Mouse (Mus musculus): ENCODE measurements around the gene Tsen54.
A peak's percentile ranks its signal among the peaks of the same experiment; 100 is the strongest.

Gene Tsen54

GRCm38 (mm10) chr11:115814605-115815450, at the start of gene Tsen54:
TSS of gene Tsen54 (plus strand) at chr11:115814724.
- peak; percentile 93 to 96 for DNase-seq

DNA sequence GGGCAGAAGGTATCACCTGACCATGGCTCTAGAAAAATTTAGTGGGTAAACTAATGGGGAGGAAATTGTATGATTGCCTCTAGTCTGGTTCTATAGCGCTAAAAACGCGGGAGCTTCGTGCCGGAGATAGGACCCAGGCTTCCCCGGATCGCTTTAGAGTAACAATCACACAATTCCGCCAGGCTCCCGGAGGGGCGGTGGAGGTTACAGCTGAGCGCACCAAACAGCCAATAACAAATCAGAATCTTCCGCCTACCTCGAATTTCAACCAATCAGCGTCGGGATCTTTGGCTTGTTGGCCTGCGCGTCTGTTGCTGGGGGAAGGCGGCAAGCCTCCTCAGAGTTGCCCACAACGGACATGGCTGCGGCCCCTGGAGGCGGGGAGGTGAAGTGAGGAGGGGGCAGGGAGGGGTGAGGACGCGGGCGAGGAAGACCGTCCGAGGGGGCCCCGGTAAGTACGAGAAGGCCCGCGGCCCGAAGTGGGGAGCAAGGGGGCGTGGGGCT, 49.4 kb upstream of the Tsen54 start, which contains the start of gene Tmem94:
Gene Tmem94, plus strand, starts transcription at position 331 of the 504 bp plus-strand sequence.
- DNase-seq = peak; percentile 98 to 99

GRCm38 (mm10) chr11:115765607-115766141, 48.9 kb upstream of the Tsen54 start:
- DNase-seq = peak; percentile 82 to 83

DNA sequence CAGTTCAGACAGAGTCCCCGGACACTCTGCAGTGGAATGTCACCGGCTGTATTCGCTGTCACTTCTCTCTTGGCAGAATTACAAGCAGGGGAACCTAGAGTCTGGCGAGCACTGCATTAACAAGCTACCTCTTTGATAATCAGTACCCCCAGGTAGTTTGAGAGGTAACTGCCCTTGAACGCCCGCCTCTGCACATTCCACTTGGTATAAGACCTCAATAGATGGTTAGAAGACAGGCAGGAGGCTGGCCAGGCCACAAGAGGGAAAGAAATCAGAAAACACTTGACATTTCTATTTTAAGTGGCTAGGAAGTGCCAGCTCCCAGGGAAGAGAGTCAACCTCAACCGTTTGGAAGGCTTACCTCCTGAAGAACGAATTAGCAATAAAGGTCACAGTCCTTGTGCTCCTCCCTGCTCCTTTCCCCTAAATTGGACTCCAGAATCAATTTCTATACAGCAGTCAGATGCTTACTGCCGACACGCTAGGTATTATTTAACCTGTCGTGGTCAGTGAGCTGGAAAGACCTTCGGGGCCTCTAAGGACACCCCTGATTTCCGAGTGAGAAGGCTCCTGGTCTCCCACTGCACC, 48.1 kb upstream of the Tsen54 start:
- DNase-seq = peak in 1 of 2 experiments; percentile 49

DNA sequence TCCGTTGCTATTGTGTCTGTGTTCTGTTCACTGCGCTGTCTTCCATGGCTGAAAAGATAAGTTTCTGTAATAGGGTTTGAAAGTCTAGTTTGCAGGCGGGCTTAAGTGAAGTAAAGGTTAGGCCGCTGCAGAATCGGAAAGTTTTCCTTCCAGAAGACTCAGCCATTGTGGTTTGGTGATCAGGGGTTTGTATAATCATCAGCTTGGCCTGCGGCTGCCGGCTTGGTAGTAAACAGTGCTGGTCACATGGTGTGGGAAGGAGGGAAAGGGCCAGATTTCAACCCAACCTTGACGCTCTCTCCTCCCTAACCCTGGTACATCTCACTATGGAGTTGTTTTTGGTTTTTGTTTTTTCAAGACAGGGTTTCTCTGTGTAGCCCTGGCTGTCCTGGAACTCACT, 47.5 kb upstream of the Tsen54 start:
- no peak for DNase-seq

DNA sequence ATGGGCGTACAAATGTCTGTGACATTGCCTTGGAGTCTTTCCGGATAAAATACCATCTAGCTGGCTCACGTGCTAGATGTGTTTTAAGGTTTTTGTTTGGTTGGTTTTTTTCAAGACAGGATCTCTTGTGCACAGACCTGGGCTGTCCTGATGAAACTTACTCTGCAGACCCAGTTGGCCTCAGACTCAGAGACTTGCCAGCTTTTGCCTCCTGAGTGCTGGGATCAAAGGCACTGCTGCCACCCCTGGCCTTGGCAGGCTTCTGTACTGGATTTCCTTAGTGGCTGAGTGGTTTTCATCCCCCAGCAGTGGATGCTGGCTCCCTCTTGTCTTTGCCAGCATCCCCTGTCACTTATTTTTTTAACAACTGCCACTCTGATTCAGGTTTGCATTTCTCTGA, 45.6 kb upstream of the Tsen54 start:
- DNase-seq = no peak

GRCm38 (mm10) chr11:115774653-115775052, 39.9 kb upstream of the Tsen54 start:
- DNase-seq = no peak

DNA sequence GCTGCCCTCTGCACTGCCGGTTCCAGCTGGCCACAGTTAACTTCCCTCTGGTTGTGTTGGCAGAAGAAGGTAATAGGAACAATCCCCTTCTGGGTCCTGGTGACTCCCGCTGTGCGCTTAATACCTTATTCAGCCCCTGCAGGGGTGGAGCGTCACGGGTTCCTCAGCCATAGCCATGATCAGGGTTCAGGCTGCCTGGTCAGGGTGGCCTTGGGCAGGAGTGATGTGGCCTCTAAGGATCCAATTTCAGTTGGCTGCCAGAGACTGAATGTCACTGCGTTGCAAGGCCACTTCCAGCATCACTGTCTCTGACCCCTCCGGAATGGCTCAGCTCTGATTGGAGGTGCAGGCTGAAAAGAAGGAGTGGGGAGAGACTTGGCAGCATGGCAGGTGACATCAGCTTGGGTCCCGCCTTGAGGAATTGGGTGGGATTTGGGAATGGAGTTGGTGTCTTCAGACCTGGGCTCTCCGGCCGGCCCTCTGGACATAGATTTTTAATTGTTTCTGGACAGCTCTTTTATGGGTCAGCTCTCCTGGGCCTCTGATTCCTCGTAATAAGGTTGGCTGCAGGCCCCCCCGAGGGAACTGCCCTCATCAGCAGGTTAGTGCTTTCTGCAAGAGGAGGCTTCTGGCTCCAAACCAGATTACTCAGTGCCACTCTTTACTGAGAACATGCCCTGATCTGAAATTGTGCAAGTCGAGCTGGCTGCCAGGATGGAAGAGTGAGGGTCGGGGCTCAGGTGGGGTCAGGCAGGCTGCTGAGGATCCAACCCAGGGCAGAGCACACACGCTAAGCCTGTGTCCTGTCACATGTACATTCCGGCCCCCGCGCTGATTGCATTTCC, 38.5 kb upstream of the Tsen54 start:
- peak; percentile 48 to 57 for DNase-seq

DNA sequence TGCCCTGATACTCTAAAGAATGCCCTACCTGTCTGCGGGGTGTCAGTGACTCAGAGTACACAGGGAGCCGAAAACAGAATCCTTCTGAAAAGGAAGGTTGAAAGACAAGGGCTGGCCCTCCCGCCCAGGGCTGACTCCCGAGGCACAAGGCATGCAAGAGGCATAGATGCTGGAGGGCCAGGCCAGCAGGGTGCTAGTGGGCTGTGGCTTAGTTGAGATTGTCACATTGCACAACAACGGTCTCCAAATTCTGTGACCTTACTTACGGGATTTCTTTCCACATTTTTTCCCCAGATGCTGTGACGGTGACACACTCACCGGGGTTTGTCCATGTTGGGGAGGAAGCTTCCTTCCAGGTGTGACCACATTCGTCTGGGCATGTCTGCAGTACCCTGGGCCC, 37.6 kb upstream of the Tsen54 start:
- DNase-seq = no peak

- no peak for DNase-seq
Observed at GRCm38 (mm10) chr11:115777487-115778335, 36.8 kb upstream of the Tsen54 start.

- peak in 1 of 2 experiments; percentile 38 for DNase-seq
Observed at GRCm38 (mm10) chr11:115779038-115779571, 35.4 kb upstream of the Tsen54 start.

DNA sequence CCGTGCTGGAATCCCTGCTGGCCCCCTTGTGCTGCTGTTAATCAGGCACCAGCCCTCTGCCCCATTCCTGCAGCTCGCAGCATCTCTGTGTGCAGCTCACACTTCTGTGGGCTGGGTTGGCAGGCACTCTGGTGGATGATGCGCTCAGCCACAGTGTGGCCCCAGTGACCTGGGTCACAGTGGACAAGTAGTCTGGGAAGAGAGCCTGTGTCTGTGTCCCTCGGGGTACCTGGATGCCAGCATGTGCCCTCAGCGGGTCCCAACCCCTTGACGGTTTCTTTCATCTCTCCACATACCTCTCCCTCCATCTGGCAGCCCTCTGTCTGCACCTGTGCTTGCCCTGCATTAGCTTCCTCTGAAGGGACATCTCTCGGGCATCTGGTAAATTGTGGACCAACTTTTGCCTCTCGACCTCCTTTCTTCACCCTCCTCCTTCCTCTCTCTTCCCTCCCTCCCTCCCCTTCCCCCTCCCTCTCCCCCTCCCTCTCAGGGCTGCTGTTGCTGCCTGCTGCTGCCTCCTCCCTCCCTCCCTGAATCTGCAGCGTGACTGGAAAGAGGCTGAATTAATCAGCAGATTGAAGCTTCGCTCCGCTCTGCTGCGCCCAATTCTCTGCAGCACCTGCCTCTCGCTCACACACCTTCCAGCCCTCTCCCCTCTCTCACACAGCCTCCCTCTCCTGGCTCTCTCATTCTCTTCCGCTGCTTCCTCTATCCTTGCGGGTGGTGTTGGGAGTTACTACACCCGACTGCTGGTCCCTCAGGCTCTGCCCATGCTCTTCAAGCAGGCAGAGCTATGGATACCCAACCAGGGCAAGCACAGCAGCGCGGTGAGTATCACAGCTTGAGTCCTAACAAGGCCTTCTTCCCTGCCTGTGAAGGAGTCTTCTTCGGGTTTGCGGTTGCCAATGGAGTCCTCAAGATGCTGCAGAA, 34.1 kb upstream of the Tsen54 start:
- DNase-seq = peak in 1 of 2 experiments; percentile 58

GRCm38 (mm10) chr11:115786473-115786872, 28.1 kb upstream of the Tsen54 start:
- no peak for DNase-seq

GRCm38 (mm10) chr11:115789787-115790186, 24.7 kb upstream of the Tsen54 start:
- DNase-seq = peak; percentile 80 to 85

DNA sequence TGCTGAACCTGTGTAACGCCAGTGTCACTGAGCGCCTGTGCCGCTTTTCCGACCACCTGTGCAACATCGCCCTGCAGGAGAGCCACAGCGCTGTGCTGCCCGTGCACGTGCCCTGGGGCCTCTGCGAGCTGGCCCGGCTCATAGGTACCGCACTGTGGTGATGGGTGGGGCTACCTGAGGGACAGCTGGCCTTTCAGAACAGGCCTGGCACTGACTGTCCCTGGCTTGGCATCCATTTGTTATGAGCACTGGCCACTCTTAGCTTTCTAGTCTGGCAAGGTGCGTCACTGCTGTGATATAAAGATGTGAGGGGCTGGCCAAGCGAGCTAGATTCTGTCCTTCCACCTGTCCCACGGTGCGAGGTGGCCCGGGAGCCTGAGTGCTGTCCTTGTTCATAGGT, 22.6 kb upstream of the Tsen54 start:
- DNase-seq = peak; percentile 59 to 66

DNA sequence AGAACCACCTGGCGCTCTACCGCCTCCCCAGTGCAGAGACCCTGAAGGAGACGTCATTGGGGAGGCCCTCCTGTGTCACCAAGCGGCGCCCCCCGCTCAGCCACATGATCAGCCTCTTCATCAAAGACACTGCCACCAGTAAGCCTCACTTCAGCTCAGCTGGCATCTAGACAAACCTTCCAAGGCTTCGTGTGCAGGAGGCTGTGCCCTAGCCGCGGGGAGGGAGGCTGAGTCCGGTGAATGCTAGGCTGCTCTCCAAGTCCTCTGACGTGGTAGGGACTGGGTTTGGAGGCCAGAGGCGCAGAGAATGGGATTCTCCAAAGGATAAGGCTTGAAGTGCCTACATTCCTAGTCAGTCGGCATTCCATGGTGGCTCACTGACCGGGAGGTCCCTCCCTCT, 22.2 kb upstream of the Tsen54 start:
- peak; percentile 52 to 55 for DNase-seq

- no peak for DNase-seq
Observed at GRCm38 (mm10) chr11:115796898-115797297, 17.6 kb upstream of the Tsen54 start.

GRCm38 (mm10) chr11:115797665-115798064, 16.9 kb upstream of the Tsen54 start:
- DNase-seq = no peak

- DNase-seq = no peak
Observed at GRCm38 (mm10) chr11:115800981-115801380, 13.5 kb upstream of the Tsen54 start.

DNA sequence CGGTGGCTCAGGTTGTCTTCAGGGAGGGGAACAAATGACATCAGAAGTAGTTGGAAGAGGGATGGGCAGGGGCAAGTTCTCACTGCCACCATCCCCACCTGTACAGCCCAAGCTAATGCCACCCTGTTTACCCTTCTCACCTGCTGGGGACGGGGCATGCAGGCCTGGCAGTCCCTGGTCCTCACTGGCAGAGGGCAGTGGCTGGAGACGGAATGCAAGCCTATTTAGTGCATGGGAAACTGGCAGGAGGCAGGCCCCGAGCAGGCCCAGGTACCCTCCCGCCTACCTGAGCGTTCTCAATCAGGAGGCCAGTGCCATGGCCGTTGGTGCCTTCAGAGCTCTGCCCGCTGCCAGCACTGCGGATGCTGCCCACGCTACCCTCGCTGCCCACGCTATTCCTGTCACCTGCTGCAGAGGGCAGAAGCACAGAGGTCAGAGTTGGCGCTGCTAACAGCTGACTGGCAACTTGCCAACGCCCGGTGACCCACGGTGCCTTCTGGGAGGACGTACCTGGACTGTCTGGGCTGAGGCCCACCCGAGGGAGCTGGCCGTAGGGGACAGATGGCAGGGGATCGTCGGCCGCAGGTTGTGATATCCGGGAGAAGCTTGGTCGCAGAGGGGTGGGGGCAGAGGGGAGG, 11.3 kb upstream of the Tsen54 start:
- DNase-seq = no peak

Data from cerebellum, postnatal 14 days (tissue).